Mouse (Mus musculus) forebrain, embryonic 10.5 days (tissue): Measurements from ENCODE around the gene Ube2o. TPM values are rescaled to one million over a fixed set of nuclear protein-coding genes. Genes with fewer than 3 reads are reported as not detected.
"Not testable (repeated sequence)": the region's sequence is repeated elsewhere in the genome, so short reads cannot be mapped to it uniquely, and the experiment has no call there.

ENCODE experiments used
- DNase-seq: peaks from one replicate; pipeline ENCODE4 v3.0.0-alpha.2; 2017; ENCODE audit warnings: low spot score; ENCODE audit errors: extremely low spot score
- H3K27ac ChIP-seq: fragments of 300-500 bp; sonication (generic); 2 replicates; pipeline ENCODE4 v1.5.1; 2016; ENCODE audit warnings: mild to moderate bottlenecking
- H3K27me3 ChIP-seq: fragments of 300-500 bp; sonication (generic); 2 replicates; pipeline ENCODE4 v1.6.1; 2016; ENCODE audit warnings: mild to moderate bottlenecking; ENCODE audit not compliant: poor library complexity, severe bottlenecking
- H3K36me3 ChIP-seq: fragments of 300-500 bp; sonication (generic); replicated peaks from 2 replicates; pipeline ENCODE4 v1.6.1; 2016; ENCODE audit warnings: mild to moderate bottlenecking, moderate library complexity
- H3K4me1 ChIP-seq: fragments of 300-500 bp; sonication (generic); 2 replicates; pipeline ENCODE4 v1.6.1; 2016
- H3K4me3 ChIP-seq: fragments of 300-500 bp; sonication (generic); 2 replicates; pipeline ENCODE4 v1.5.1; 2016; ENCODE audit warnings: mild to moderate bottlenecking, moderate library complexity
- H3K9me3 ChIP-seq: fragments of 300-500 bp; sonication (generic); 2 replicates; pipeline ENCODE4 v1.6.1; 2016; ENCODE audit warnings: mild to moderate bottlenecking, moderate library complexity
- WGBS: fragments of 180-500 bp; shearing (Covaris S2); methylation state at CpG from one replicate; pipeline ENCODE4 v1.1.7; 2016; 5-methylcytosine and 5-hydroxymethylcytosine counted together
- polyA plus RNA-seq: library from polyadenylated mRNA; unstranded; fragments of >200 nt; fragmentation: Nextera tagmentation; extraction: Ambion mirVana; gene quantifications from 2 replicates; pipeline ENCODE4 v1.2.1, GENCODE M21; 2016

The Ube2o gene
- polyA plus RNA-seq, 1 experiment from 2014 or later: 10.5 TPM

GRCm38 (mm10) chr11:116492507-116492906, 88.7 kb downstream of the Ube2o start:
- 100% methylated on average over 1 of the region's 1 CpGs for WGBS
- DNase-seq: not testable (repeated sequence)

GRCm38 (mm10) chr11:116491338-116491737, 89.9 kb downstream of the Ube2o start:
- no peak for DNase-seq
- Histone ChIP-seq H3K9me3 (peaks cover 3% of the 10 kb centered on the region; the same call in 1 of the 2 replicates), H3K36me3 (peaks cover 24% of the 10 kb centered on the region), H3K4me3 (peak overlapping the region; percentile 93; the same call in 1 of the 2 replicates), H3K27ac (no peak overlapping the region), H3K4me1 (peaks cover 28% of the 10 kb centered on the region), H3K27me3 (no peaks in the 10 kb centered on the region)
- WGBS: 71% methylated on average over 6 of the region's 6 CpGs

More at GRCm38 (mm10) chr11:116492507-116492906, 88.7 kb downstream of the Ube2o start:
- not testable (repeated sequence) for H3K27ac ChIP-seq, H3K27me3 ChIP-seq, H3K4me3 ChIP-seq, H3K9me3 ChIP-seq
- Histone ChIP-seq H3K4me1 (peaks cover 28% of the 10 kb centered on the region), H3K36me3 (peaks cover 13% of the 10 kb centered on the region)

DNA sequence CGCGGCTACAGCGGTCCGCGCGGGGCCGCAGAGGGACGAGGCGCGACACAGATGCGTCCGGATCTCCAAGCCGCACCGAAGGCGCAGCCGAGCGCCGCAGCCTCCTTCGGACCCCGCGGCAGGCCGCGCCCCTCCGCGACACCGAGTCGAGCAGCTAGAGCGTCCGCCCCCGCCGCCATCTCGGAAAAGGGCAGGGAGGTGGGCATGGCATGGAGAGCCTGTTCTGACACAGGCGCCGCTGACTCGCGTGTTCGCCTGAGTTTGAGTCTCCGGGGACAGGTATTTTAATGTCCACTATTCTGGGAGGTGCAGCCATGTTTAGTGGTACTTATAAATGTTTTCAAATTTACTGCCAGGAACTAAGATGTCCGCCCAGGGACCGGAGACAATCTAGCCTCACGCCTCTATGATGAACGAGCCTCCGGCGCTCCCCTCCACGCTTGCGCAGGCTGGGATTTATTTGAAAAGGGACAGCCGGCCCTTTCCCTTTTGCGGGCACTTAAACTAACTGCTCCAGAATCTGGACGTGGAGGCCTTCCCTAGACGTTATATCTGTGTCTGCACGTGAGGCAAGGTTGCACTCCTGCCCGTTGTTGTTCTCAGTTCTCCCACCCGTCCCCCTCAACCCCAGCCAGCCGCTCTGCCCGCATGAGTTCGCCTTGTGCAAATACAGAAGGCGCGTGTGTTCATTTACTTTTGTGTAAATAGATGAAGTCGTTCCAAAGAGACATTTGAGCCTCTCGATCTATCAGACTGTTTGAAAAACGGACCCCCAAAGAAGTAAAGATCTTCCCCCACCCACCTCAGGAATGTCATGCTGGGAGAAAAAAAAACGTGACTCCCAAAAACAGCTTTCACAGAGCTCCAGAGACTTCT, 90.8 kb downstream of the Ube2o start:
- Histone ChIP-seq H3K27me3 (no peaks in the 10 kb centered on the region), H3K4me1 (peaks cover 28% of the 10 kb centered on the region), H3K27ac (peak overlapping the region; percentile 97), H3K4me3 (peak overlapping the region; percentile 93), H3K36me3 (peaks cover 33% of the 10 kb centered on the region), H3K9me3 (peaks cover 3% of the 10 kb centered on the region; the same call in 1 of the 2 replicates)
- DNase-seq: peak; percentile 91
- WGBS: under 1% methylated on average over 62 of the region's 62 CpGs

DNA sequence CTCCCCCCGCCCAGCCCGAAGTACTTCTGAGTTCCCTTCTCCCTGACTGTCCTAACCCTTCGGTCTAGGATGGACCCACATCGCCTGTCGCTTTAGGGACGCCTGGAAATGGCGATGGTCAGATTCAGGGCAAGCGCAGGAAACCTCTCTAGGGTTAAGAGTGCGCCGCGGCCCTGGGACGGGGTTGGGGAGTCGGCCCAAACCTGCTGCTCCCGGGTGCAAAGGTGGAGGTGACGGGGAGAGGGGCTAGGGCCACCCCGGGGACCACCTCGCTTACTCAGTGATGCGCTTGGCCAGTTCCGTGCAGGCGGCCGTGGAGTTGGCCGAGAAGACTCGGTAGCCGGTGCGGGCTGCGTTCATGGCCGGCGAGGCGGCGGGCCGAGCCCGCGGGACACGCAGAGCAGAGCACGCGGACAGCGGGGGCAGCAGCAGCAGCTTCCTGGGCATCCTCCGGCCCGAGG, 91.4 kb downstream of the Ube2o start:
- 0% methylated on average over 39 of the region's 39 CpGs for WGBS
- Histone ChIP-seq H3K4me3 (peak overlapping the region; percentile 93), H3K4me1 (peaks cover 28% of the 10 kb centered on the region), H3K36me3 (peaks cover 40% of the 10 kb centered on the region), H3K27ac (peak overlapping the region; percentile 97), H3K9me3 (peaks cover 3% of the 10 kb centered on the region; the same call in 1 of the 2 replicates), H3K27me3 (no peaks in the 10 kb centered on the region)
- DNase-seq: peak; percentile 72

DNA sequence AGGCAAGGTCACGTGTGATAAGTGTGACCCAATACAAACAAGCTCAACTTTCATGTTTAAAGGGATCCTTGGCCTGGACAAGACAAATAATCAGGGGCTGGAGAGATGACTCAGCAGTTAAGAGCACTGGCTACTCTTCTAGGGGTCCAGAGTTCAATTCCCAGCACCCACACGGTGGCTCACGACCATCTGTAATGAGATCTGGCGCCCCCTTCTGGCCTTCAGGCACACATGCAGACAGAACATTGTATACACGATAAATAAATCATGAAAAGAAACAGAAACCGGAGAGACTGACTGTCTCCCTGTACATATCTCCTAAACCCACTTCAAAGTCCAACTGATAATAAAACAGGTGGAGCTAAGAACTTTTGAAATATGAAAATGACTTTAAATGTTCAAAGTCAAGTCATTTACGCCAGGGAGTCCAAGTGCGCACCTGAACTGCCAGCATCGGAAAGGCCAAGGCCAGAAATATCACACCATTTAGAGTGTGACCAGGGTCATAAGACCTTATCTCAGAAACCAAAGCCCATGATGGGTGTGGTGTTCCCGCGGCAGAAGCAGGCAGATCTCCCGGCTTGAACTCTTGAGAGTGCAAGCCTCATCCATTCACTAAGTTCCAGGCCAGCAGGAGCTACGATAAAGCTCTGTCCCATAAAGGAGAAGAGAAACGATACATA, 92.4 kb downstream of the Ube2o start:
- Histone ChIP-seq H3K4me3 (peak overlapping the region; percentile 93), H3K36me3 (peaks cover 50% of the 10 kb centered on the region), H3K4me1 (peaks cover 21% of the 10 kb centered on the region), H3K27me3 (no peaks in the 10 kb centered on the region), H3K9me3 (peaks cover 3% of the 10 kb centered on the region; the same call in 1 of the 2 replicates), H3K27ac (peak overlapping the region; percentile 97; the same call in 1 of the 2 replicates)
- WGBS: 81% methylated on average over 14 of the region's 14 CpGs
- DNase-seq: no peak

GRCm38 (mm10) chr11:116488207-116488606, 93.0 kb downstream of the Ube2o start:
- no peak for DNase-seq
- peaks cover 3% of the 10 kb centered on the region; the same call in 1 of the 2 replicates for H3K9me3 ChIP-seq
- no peaks in the 10 kb centered on the region for H3K27me3 ChIP-seq
- no peak overlapping the region for H3K27ac ChIP-seq
- peaks cover 21% of the 10 kb centered on the region for H3K4me1 ChIP-seq
- H3K36me3 ChIP-seq: peaks cover 56% of the 10 kb centered on the region
- H3K4me3 ChIP-seq: 0 out of 2 replicates have a peak overlapping the region, but pooled peaks have one; percentile 93

Other genes starting within 250 kb of the Ube2o start
- gene Foxj1, start 246.0 kb downstream of the Ube2o start, polyA plus RNA-seq: 3.3 and 4.4 TPM in 2 replicates
- gene Rnf157, start 168.4 kb downstream of the Ube2o start, polyA plus RNA-seq: 5.5 and 5.7 TPM in 2 replicates
- gene Ubald2, start 147.4 kb downstream of the Ube2o start, polyA plus RNA-seq: 31.6 and 33.1 TPM in 2 replicates
- gene Qrich2, start 115.2 kb downstream of the Ube2o start, polyA plus RNA-seq: 0.16 and 0.24 TPM in 2 replicates
- 200 and 209 TPM in 2 replicates for gene Prpsap1, start 87.2 kb downstream of the Ube2o start, polyA plus RNA-seq
- 4.0 and 4.6 TPM in 2 replicates for gene Sphk1, start 50.5 kb downstream of the Ube2o start, polyA plus RNA-seq
- gene Aanat, start 5.0 kb upstream of the Ube2o start, polyA plus RNA-seq: not detected in 2 replicates
- 3.5 and 4.0 TPM in 2 replicates for gene Rhbdf2, start 45.6 kb upstream of the Ube2o start, polyA plus RNA-seq
- gene Prcd, start 72.1 kb upstream of the Ube2o start, polyA plus RNA-seq: 0.62 and 1.1 TPM in 2 replicates
- 2.5 and 2.9 TPM in 2 replicates for gene Cygb, start 72.9 kb upstream of the Ube2o start, polyA plus RNA-seq
- not detected in 2 replicates for gene St6galnac1, start 194.1 kb upstream of the Ube2o start, polyA plus RNA-seq
- gene Mxra7, start 246.6 kb upstream of the Ube2o start, polyA plus RNA-seq: 16.5 and 18.2 TPM in 2 replicates